Mouse (Mus musculus) spleen, adult 2 months (tissue): ENCODE data around the gene Uhrf1bp1.

Source experiments
- CTCF ChIP-seq: fragments of 200-500 bp; IDR thresholded peaks from 2 replicates; pipeline ENCODE4 v1.5.1; 2011; ENCODE audit warnings: mild to moderate bottlenecking, inconsistent platforms; ENCODE audit not compliant: insufficient read depth, insufficient read length, insufficient replicate concordance; ENCODE audit errors: extremely low read depth
- POLR2A ChIP-seq: fragments of 200-500 bp; IDR thresholded peaks from 2 replicates; pipeline ENCODE4 v1.6.1; 2011; ENCODE audit warnings: low read depth, low read length, inconsistent platforms

- TF ChIP-seq CTCF: no peak
- TF ChIP-seq POLR2A: no peak; the same call in 1 of the 2 replicates
Observed at GRCm38 (mm10) chr17:27908888-27909621, 52.8 kb downstream of the Uhrf1bp1 start, which contains the start of gene Anks1.
